Mouse (Mus musculus): Measurements from ENCODE around the gene Noxa1. TPM values are rescaled to one million over a fixed set of nuclear protein-coding genes. Genes with fewer than 3 reads are reported as not detected.

The Noxa1 gene
- polyA plus RNA-seq, 1 experiment, result not detected

DNA sequence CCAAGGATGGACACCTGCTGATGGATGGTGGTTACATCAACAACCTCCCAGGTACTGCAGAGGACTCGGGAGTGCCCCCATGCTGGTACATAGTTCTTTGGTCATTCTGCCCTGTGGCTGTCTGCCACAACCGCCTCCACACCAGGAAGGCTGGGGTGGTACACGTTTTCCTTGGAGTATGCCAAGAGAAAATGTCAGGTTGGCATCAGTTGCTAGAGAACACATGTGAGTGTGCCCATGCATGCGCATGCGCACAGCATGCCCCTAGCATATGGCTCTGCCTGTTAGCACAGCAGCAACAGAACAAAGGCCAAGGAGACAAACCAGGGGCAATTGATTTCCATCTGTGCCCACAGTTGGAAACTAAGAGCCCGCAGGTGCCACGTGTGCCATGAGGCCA lies 44.0 kb downstream of the Noxa1 start:
- H3K79me2 ChIP-seq (ENCODE audit: control insufficient read depth, insufficient read depth), result peaks cover 13% of the 10 kb centered on the region
- no peak overlapping the region for H3ac ChIP-seq (ENCODE audit: control insufficient read depth, insufficient read length, low read depth)
- H3K27me3 ChIP-seq (ENCODE audit: control insufficient read depth, insufficient read depth, insufficient read length), result no peaks in the 10 kb centered on the region
- no peaks in the 10 kb centered on the region for H3K36me3 ChIP-seq (ENCODE audit: control insufficient read depth, insufficient read depth)
- H3K79me3 ChIP-seq (ENCODE audit: low read depth), result no peaks in the 10 kb centered on the region
- no peak for TF ChIP-seq MAX (IDR thresholded peaks at IDR 0.05)
- TF ChIP-seq MYOD1 (IDR thresholded peaks at IDR 0.05; ENCODE audit: control insufficient read depth, insufficient read length, low read depth), result no peak
- no peak for TF ChIP-seq USF1 (IDR thresholded peaks at IDR 0.05; ENCODE audit: low read depth)
- no peak for TF ChIP-seq CTCF (IDR thresholded peaks at IDR 0.05; ENCODE audit: control insufficient read depth, insufficient read depth, insufficient read length)
- no peak for TF ChIP-seq FOSL1 (IDR thresholded peaks at IDR 0.05; ENCODE audit: insufficient read depth, low read length, poor library complexity, severe bottlenecking)
- TF ChIP-seq CEBPB (IDR thresholded peaks at IDR 0.05; ENCODE audit: low read depth), result no peak
- H3K4me3 ChIP-seq (ENCODE audit: insufficient read depth, poor library complexity, severe bottlenecking), result no peak overlapping the region

DNA sequence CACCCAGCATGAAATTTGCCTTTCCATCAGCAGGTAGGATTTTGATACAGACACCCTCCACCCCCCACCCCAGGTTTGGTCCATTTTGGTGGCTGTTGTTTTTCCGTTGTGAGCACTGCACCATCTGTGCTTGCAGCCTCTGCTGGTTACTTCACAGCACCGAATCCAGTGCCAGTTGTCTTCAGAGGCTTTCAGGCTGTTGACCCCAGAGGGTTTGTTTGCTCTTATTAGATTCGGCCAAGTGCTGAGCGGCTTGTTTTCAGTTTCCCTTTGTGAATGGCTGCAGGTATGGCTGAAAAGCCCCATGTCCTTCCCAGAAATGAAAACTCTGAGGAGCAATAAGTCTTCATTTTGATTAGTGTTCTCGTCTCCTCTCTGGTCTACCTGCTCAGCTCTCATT lies 54.9 kb downstream of the Noxa1 start:
- no peaks in the 10 kb centered on the region for H3K36me3 ChIP-seq (ENCODE audit: control insufficient read depth, insufficient read depth)
- TF ChIP-seq CTCF (IDR thresholded peaks at IDR 0.05; ENCODE audit: control insufficient read depth, insufficient read depth, insufficient read length) (no peak), MYOD1 (IDR thresholded peaks at IDR 0.05; ENCODE audit: control insufficient read depth, insufficient read length, low read depth) (no peak), FOSL1 (IDR thresholded peaks at IDR 0.05; ENCODE audit: insufficient read depth, low read length, poor library complexity, severe bottlenecking) (no peak), CEBPB (IDR thresholded peaks at IDR 0.05; ENCODE audit: low read depth) (no peak), MAX (IDR thresholded peaks at IDR 0.05) (no peak), MYOG (IDR thresholded peaks at IDR 0.05; ENCODE audit: control insufficient read depth, extremely low read depth, insufficient read length) (no peak), USF1 (IDR thresholded peaks at IDR 0.05; ENCODE audit: low read depth) (no peak)

More for the DNA sequence above, 54.9 kb downstream of the Noxa1 start:
- H3ac ChIP-seq (ENCODE audit: control insufficient read depth, insufficient read length, low read depth), result no peak overlapping the region
- H3K4me3 ChIP-seq (ENCODE audit: insufficient read depth, poor library complexity, severe bottlenecking), result no peak overlapping the region
- no peaks in the 10 kb centered on the region for H3K79me3 ChIP-seq (ENCODE audit: low read depth)
- H3K27me3 ChIP-seq (ENCODE audit: control insufficient read depth, insufficient read depth, insufficient read length), result no peaks in the 10 kb centered on the region
- H3K79me2 ChIP-seq (ENCODE audit: control insufficient read depth, insufficient read depth), result no peaks in the 10 kb centered on the region

Small RNAs within 50 kb of the gene (microRNA-seq; reads per million reads assigned to microRNA genes)
- not detected for gene Gm24328 (ENCODE audit: borderline microRNAs expressed)
- gene Mir7664 (ENCODE audit: borderline microRNAs expressed), result 0.20 reads per million

Other genes starting within 250 kb of the Noxa1 start
- gene Ehmt1, start 175.5 kb downstream of the Noxa1 start, polyA plus RNA-seq (2012; fragmentation: generic; extraction: Trizol), result 18.3 TPM
- 6.6 TPM for gene Arrdc1, start 159.9 kb downstream of the Noxa1 start, polyA plus RNA-seq (2012; fragmentation: generic; extraction: Trizol)
- 35.8 TPM for gene Zmynd19, start 145.4 kb downstream of the Noxa1 start, polyA plus RNA-seq (2012; fragmentation: generic; extraction: Trizol)
- 13.9 TPM for gene Dph7, start 132.7 kb downstream of the Noxa1 start, polyA plus RNA-seq (2012; fragmentation: generic; extraction: Trizol)
- 98.4 TPM for gene Mrpl41, start 120.1 kb downstream of the Noxa1 start, polyA plus RNA-seq (2012; fragmentation: generic; extraction: Trizol)
- gene Pnpla7, start 119.1 kb downstream of the Noxa1 start, polyA plus RNA-seq (2012; fragmentation: generic; extraction: Trizol), result 3.8 TPM
- gene Nsmf, start 40.8 kb downstream of the Noxa1 start, polyA plus RNA-seq (2012; fragmentation: generic; extraction: Trizol), result 30.6 TPM
- gene Entpd8, start 14.8 kb downstream of the Noxa1 start, polyA plus RNA-seq (2012; fragmentation: generic; extraction: Trizol), result not detected
- gene Nrarp, start 85.6 kb upstream of the Noxa1 start, polyA plus RNA-seq (2012; fragmentation: generic; extraction: Trizol), result 0.56 TPM
- 15.5 TPM for gene Tor4a, start 101.7 kb upstream of the Noxa1 start, polyA plus RNA-seq (2012; fragmentation: generic; extraction: Trizol)
- gene Nelfb, start 116.3 kb upstream of the Noxa1 start, polyA plus RNA-seq (2012; fragmentation: generic; extraction: Trizol), result 47.4 TPM
- gene Stpg3, start 119.5 kb upstream of the Noxa1 start, polyA plus RNA-seq (2012; fragmentation: generic; extraction: Trizol), result not detected
- gene Fam166a, start 123.6 kb upstream of the Noxa1 start, polyA plus RNA-seq (2012; fragmentation: generic; extraction: Trizol), result not detected
- 800 TPM for gene Tubb4b, start 129.6 kb upstream of the Noxa1 start, polyA plus RNA-seq (2012; fragmentation: generic; extraction: Trizol)
- gene Slc34a3, start 139.2 kb upstream of the Noxa1 start, polyA plus RNA-seq (2012; fragmentation: generic; extraction: Trizol), result not detected
- gene Rnf224, start 141.6 kb upstream of the Noxa1 start, polyA plus RNA-seq (2012; fragmentation: generic; extraction: Trizol), result not detected
- gene Rnf208, start 147.1 kb upstream of the Noxa1 start, polyA plus RNA-seq (2012; fragmentation: generic; extraction: Trizol), result 0.22 TPM
- 0.25 TPM for gene Cysrt1, start 147.3 kb upstream of the Noxa1 start, polyA plus RNA-seq (2012; fragmentation: generic; extraction: Trizol)
- gene AL732309.1, start 151.7 kb upstream of the Noxa1 start, polyA plus RNA-seq (2012; fragmentation: generic; extraction: Trizol), result 3.9 TPM
- gene Tmem203, start 160.3 kb upstream of the Noxa1 start, polyA plus RNA-seq (2012; fragmentation: generic; extraction: Trizol), result 28.5 TPM
- 7.4 TPM for gene Tprn, start 167.5 kb upstream of the Noxa1 start, polyA plus RNA-seq (2012; fragmentation: generic; extraction: Trizol)
- 143 TPM for gene Ssna1, start 177.3 kb upstream of the Noxa1 start, polyA plus RNA-seq (2012; fragmentation: generic; extraction: Trizol)
- gene Anapc2, start 177.3 kb upstream of the Noxa1 start, polyA plus RNA-seq (2012; fragmentation: generic; extraction: Trizol), result 89.4 TPM
- gene Tmem210, start 193.0 kb upstream of the Noxa1 start, polyA plus RNA-seq (2012; fragmentation: generic; extraction: Trizol), result not detected
- not detected for gene Lrrc26, start 194.8 kb upstream of the Noxa1 start, polyA plus RNA-seq (2012; fragmentation: generic; extraction: Trizol)
- 0.02 TPM for gene Grin1, start 224.0 kb upstream of the Noxa1 start, polyA plus RNA-seq (2012; fragmentation: generic; extraction: Trizol)
- 38.0 TPM for gene Man1b1, start 237.2 kb upstream of the Noxa1 start, polyA plus RNA-seq (2012; fragmentation: generic; extraction: Trizol)

Data from C2C12 (cell line).